In genomic region chr17:46699912-46700311, GRCm38 (mm10) we compare ENCODE assay signal across 18 mouse cellular contexts. TPM values are rescaled to one million over a fixed set of nuclear protein-coding genes. Genes with fewer than 3 reads are reported as not detected.
DNase-seq lines count a peak whose midpoint lies in the region; ATAC-seq and TF ChIP-seq lines count a peak whose summit lies in the region.
"Had no signal": no experiment of that assay in that cellular context is flagged by ENCODE, and none has a peak within 500 bp of the region (broad histone marks: within the 10 kb centered on the region; RNA-seq: fewer than 3 reads in every experiment).

No protein-coding gene starts in this region.

- no peak overlapping the region for H3K4me3 ChIP-seq in intestine, postnatal 0 days (ENCODE audit: low read depth, low read length)
- no peak overlapping the region for H3K4me3 ChIP-seq in intestine, embryonic 15.5 days (replicated peaks)
- no peak overlapping the region for H3K4me3 ChIP-seq in forebrain, embryonic 15.5 days
- H3K4me3 ChIP-seq: embryonic facial prominence, embryonic 13.5 days; forebrain, embryonic 12.5 days; gastrocnemius, adult 2 months; heart, embryonic 13.5 days; hindbrain, embryonic 15.5 days had no signal

- H3K27me3 ChIP-seq in intestine, postnatal 0 days (replicated peaks; ENCODE audit: control insufficient read depth, insufficient read depth, low read length): no peaks in the 10 kb centered on the region
- H3K27me3 ChIP-seq in intestine, embryonic 15.5 days (replicated peaks): no peaks in the 10 kb centered on the region
- no peaks in the 10 kb centered on the region for H3K27me3 ChIP-seq in forebrain, embryonic 15.5 days
- H3K27me3 ChIP-seq: embryonic facial prominence, embryonic 13.5 days; forebrain, embryonic 12.5 days; heart, embryonic 13.5 days; hindbrain, embryonic 15.5 days had no signal

- H3K27ac ChIP-seq in intestine, postnatal 0 days (ENCODE audit: low read depth, low read length): peak overlapping the region; percentile 28; the same call in 1 of the 2 replicates
- H3K27ac ChIP-seq in intestine, embryonic 15.5 days: no peak overlapping the region
- no peak overlapping the region for H3K27ac ChIP-seq in forebrain, embryonic 15.5 days (replicated peaks)
- H3K27ac ChIP-seq: embryonic facial prominence, embryonic 13.5 days; forebrain, embryonic 12.5 days; gastrocnemius, adult 2 months; heart, embryonic 13.5 days; hindbrain, embryonic 15.5 days had no signal

- peak; percentile 55 to 72 for DNase-seq in cerebellum, adult 18-20 months
- no peak for DNase-seq in cerebellum, postnatal 4 days (ENCODE audit: low spot score in 2 of 2)
- peak; percentile 69 for DNase-seq in brain, adult 2 months (ENCODE audit: low read depth, low spot score)
- DNase-seq in cerebellum, postnatal 36 days: peak; percentile 60 to 64
- DNase-seq: adrenal gland, postnatal 10 days; forebrain, postnatal 0 days; gastrocnemius, adult 2 months; gastrocnemius, postnatal 25 days; heart, adult 11 months; heart, postnatal 36 days; kidney, adult 11 months had no signal

- H3K4me2 ChIP-seq in intestine, postnatal 0 days (replicated peaks; ENCODE audit: low read depth): no peak overlapping the region
- no peak overlapping the region for H3K4me2 ChIP-seq in intestine, embryonic 15.5 days (replicated peaks)
- H3K4me2 ChIP-seq in forebrain, embryonic 15.5 days (replicated peaks): no peak overlapping the region
- H3K4me2 ChIP-seq: embryonic facial prominence, embryonic 13.5 days; forebrain, embryonic 12.5 days; heart, embryonic 13.5 days; hindbrain, embryonic 15.5 days had no signal

- no peak for ATAC-seq in intestine, postnatal 0 days
- no peak for ATAC-seq in intestine, embryonic 15.5 days
- no peak for ATAC-seq in forebrain, embryonic 15.5 days (replicated peaks)
- ATAC-seq: forebrain, postnatal 0 days had no signal

- H3K4me1 ChIP-seq in intestine, postnatal 0 days (replicated peaks; ENCODE audit: control insufficient read depth, insufficient read depth, low read length): peaks cover 5% of the 10 kb centered on the region; the same call in 1 of the 2 replicates
- peaks cover 34% of the 10 kb centered on the region for H3K4me1 ChIP-seq in intestine, embryonic 15.5 days (replicated peaks)
- H3K4me1 ChIP-seq in forebrain, embryonic 15.5 days: peaks cover 32% of the 10 kb centered on the region

- H3K36me3 ChIP-seq in intestine, postnatal 0 days (ENCODE audit: control insufficient read depth, insufficient read depth): peaks cover 11% of the 10 kb centered on the region; the same call in 1 of the 2 replicates
- peaks cover 5% of the 10 kb centered on the region; the same call in 1 of the 2 replicates for H3K36me3 ChIP-seq in intestine, embryonic 15.5 days
- peaks cover 8% of the 10 kb centered on the region; the same call in 1 of the 2 replicates for H3K36me3 ChIP-seq in forebrain, embryonic 15.5 days

- H3K9me3 ChIP-seq in intestine, postnatal 0 days (ENCODE audit: control insufficient read depth): no peaks in the 10 kb centered on the region
- no peaks in the 10 kb centered on the region for H3K9me3 ChIP-seq in intestine, embryonic 15.5 days
- no peaks in the 10 kb centered on the region for H3K9me3 ChIP-seq in forebrain, embryonic 15.5 days
- H3K9me3 ChIP-seq: embryonic facial prominence, embryonic 13.5 days; forebrain, embryonic 12.5 days; heart, embryonic 13.5 days; hindbrain, embryonic 15.5 days had no signal

- WGBS in intestine, postnatal 0 days: 76% methylated on average over 3 of the region's 3 CpGs
- WGBS in intestine, embryonic 15.5 days: 80% methylated on average over 3 of the region's 3 CpGs
- 85% methylated on average over 3 of the region's 3 CpGs for WGBS in forebrain, embryonic 15.5 days

- H3K9ac ChIP-seq in intestine, postnatal 0 days (ENCODE audit: low read depth, low read length): no peak overlapping the region
- H3K9ac ChIP-seq in intestine, embryonic 15.5 days: no peak overlapping the region
- H3K9ac ChIP-seq in forebrain, embryonic 15.5 days (replicated peaks): no peak overlapping the region
- H3K9ac ChIP-seq: embryonic facial prominence, embryonic 13.5 days; forebrain, embryonic 12.5 days; forebrain, postnatal 0 days; heart, embryonic 13.5 days; hindbrain, embryonic 15.5 days had no signal

- no peak for TF ChIP-seq CTCF in intestine, postnatal 0 days (IDR thresholded peaks at IDR 0.05; ENCODE audit: low read depth)

RNA-seq across cellular contexts. Expression of gene Ppp2r5d, which starts 5.0 kb away (rescaled TPM):
- polyA plus RNA-seq in intestine, postnatal 0 days (2015; fragmentation: Nextera tagmentation; extraction: Ambion mirVana): 25.9 and 26.5 TPM in 2 replicates
- polyA plus RNA-seq in intestine, embryonic 15.5 days (2015; fragmentation: Nextera tagmentation; extraction: Ambion mirVana): 71.8 and 79.9 TPM in 2 replicates
- polyA plus RNA-seq in forebrain, embryonic 15.5 days (2015; fragmentation: Nextera tagmentation; extraction: Ambion mirVana): 88.0 and 93.4 TPM in 2 replicates

RNA-seq across cellular contexts. Expression of gene Pex6, which starts 11.4 kb away (rescaled TPM):
- polyA plus RNA-seq in intestine, postnatal 0 days (2015; fragmentation: Nextera tagmentation; extraction: Ambion mirVana): 10.4 and 11.5 TPM in 2 replicates
- polyA plus RNA-seq in intestine, embryonic 15.5 days (2015; fragmentation: Nextera tagmentation; extraction: Ambion mirVana): 22.6 and 24.8 TPM in 2 replicates
- 25.2 and 27.9 TPM in 2 replicates for polyA plus RNA-seq in forebrain, embryonic 15.5 days (2015; fragmentation: Nextera tagmentation; extraction: Ambion mirVana)

RNA-seq across cellular contexts. Expression of gene Klhdc3, which starts 19.2 kb away (rescaled TPM):
- polyA plus RNA-seq in intestine, postnatal 0 days (2015; fragmentation: Nextera tagmentation; extraction: Ambion mirVana): 94.2 and 99.3 TPM in 2 replicates
- polyA plus RNA-seq in intestine, embryonic 15.5 days (2015; fragmentation: Nextera tagmentation; extraction: Ambion mirVana): 104 and 107 TPM in 2 replicates
- 181 and 187 TPM in 2 replicates for polyA plus RNA-seq in forebrain, embryonic 15.5 days (2015; fragmentation: Nextera tagmentation; extraction: Ambion mirVana)

RNA-seq across cellular contexts. Expression of gene Mea1, which starts 21.3 kb away (rescaled TPM):
- polyA plus RNA-seq in intestine, postnatal 0 days (2015; fragmentation: Nextera tagmentation; extraction: Ambion mirVana): 132 and 133 TPM in 2 replicates
- 133 and 151 TPM in 2 replicates for polyA plus RNA-seq in intestine, embryonic 15.5 days (2015; fragmentation: Nextera tagmentation; extraction: Ambion mirVana)
- polyA plus RNA-seq in forebrain, embryonic 15.5 days (2015; fragmentation: Nextera tagmentation; extraction: Ambion mirVana): 214 and 222 TPM in 2 replicates

RNA-seq across cellular contexts. Expression of gene Rrp36, which starts 25.8 kb away (rescaled TPM):
- 49.0 and 55.6 TPM in 2 replicates for polyA plus RNA-seq in intestine, postnatal 0 days (2015; fragmentation: Nextera tagmentation; extraction: Ambion mirVana)
- 56.4 and 58.4 TPM in 2 replicates for polyA plus RNA-seq in intestine, embryonic 15.5 days (2015; fragmentation: Nextera tagmentation; extraction: Ambion mirVana)
- 49.5 and 49.9 TPM in 2 replicates for polyA plus RNA-seq in forebrain, embryonic 15.5 days (2015; fragmentation: Nextera tagmentation; extraction: Ambion mirVana)

Comparison
In these comparisons a context has a peak if more than half of its experiments do, and no peak if none do; other contexts are left out.
1. DNase-seq: peak in cerebellum, adult 18-20 months (2 of 2), brain, adult 2 months (single experiment) and cerebellum, postnatal 36 days (2 of 2); none in cerebellum, postnatal 4 days (0 of 2).